Mouse (Mus musculus): ENCODE data around the gene Usp29.
"Not testable (repeated sequence)": the region's sequence is repeated elsewhere in the genome, so short reads cannot be mapped to it uniquely, and the experiment has no call there.

Usp29 gene

DNA sequence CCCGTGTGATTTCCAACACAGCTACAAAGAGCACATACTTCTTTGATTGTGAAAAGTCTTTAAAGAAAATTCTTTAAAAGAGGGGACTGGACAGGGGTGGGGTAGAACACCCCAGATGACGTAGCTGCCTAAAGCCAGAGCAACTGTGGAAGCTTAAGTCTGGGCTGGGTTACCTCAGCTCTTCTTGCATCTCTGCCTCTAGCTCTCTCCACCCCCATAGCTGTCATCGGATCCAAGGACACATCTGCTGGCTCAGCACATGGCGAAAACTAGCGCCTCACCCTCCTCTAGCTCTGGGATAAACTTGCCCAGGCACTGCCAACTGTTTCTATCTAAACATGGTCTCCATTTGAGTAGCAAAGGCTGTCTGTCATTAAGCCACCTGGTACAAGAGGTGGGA is 34.9 kb downstream of the Usp29 start:
- DNase-seq (ENCODE audit: low read depth), result no peak

DNA sequence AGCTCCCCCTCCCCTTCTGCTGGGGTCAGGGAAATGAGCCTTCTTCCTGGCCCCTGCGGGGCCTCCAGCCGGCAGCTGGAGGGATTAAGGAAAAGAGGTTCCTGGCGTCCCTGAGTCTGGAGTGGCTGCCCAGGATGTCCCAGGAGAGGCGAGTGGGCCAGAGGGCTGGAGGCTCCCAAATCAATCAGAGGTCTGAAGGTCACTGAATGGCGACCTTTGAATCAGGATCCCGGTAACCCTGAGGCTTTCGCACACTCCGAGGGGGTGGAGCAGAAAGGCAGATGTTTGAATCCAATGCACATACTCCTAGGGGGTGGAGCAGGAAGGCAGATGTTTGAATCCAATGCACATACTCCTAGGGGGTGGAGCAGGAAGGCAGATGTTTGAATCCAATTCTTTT is 39.9 kb downstream of the Usp29 start:
- DNase-seq (ENCODE audit: low read depth), result no peak

- not testable (repeated sequence) for DNase-seq (ENCODE audit: low read depth)
These were observed 43.6 kb downstream of the Usp29 start for GRCm38 (mm10) chr7:6773865-6774413.

DNA sequence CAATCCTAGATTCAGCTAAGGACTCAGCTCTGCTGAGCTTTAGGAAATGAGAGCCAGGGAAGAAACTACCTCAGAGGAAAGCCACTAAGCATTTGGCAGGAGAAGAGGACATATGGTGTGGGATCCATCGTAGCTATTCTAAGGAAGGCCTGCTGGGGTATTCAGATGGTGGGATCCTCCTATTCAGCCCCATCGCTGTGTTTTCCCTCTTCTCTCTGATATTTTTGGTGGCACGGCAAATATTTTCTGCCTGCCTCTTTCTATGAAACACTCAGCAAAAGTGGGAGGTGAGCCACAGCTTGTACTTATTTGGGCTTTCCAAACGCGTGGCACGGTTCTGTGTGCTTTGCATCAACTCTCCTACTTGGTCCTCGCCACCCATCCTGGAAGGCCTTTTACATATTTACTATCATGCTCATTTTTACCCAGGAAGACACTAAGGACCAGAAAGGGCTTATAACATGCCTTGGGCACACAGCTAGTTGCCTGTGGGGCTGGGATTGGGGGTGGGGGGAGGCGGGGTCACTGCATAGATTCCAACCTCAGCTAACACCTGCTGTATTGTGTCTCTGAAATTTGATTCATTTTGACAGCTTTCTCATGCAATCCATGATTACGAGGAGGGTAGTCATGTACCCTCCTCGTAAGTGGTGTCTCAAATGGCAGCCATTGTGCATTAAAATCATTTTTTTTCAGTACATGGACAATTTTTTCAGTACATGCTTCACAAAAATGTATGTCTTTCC is 46.1 kb downstream of the Usp29 start:
- no peak for DNase-seq (ENCODE audit: low read depth)

DNA sequence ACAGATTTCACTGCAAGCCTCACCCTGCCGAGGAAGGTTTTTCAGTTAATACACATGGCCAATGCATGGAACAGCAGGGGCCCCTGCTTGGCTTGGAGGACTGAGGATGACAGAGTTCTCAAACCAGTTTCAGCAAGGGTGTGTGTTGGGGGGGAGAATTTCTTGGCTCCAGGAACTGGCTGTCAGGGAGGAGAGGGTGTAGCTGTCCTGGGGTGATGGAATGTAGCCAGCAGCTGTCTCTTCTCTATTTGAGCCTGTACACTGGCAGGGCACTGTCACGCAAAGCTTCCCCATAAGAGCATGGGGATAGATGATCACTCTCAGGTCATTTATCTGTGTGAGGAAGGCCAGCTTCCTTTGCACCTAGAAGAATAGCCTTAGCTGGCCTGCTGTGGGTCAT is 46.7 kb downstream of the Usp29 start:
- DNase-seq (ENCODE audit: low read depth), result no peak

DNA sequence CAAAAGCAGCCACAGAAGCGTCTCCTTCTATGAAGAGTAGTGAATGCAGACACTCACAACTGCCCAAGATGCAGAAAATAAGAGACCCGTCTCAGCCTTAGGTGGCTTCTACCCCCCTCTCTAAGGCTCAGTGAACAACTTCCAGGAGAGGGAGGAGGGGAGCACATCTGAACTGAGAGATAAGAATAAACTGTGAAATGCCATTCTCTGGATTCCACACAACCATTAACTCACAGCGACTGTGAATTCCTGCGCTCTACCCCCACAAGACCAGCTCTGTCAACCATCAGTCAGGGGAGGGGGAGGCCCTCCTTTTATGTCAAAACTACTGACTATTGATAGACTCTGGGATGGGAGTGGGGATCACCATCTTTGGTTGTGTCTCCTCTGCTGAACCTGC is 47.3 kb downstream of the Usp29 start:
- no peak for DNase-seq (ENCODE audit: low read depth)

DNA sequence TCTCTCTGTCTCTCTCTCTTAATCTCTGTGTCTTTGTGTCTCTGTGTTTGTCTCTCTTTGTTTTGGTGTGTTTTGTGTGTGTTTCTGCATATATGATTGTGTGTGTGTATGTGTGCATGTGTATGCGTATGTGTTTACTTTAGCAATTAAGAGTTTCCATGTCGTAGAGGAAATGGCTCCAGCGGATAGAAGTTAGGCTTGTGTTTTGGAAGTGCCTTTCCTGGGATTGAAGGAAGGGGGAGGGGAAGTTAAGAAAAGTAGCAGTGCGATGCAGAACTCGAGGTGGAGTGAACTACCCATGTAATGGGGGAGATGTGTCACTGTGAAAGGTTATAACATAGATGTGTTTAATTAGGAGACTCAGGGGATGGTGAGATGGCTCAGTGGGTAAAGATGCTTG is 48.8 kb downstream of the Usp29 start:
- DNase-seq (ENCODE audit: low read depth), result no peak

DNA sequence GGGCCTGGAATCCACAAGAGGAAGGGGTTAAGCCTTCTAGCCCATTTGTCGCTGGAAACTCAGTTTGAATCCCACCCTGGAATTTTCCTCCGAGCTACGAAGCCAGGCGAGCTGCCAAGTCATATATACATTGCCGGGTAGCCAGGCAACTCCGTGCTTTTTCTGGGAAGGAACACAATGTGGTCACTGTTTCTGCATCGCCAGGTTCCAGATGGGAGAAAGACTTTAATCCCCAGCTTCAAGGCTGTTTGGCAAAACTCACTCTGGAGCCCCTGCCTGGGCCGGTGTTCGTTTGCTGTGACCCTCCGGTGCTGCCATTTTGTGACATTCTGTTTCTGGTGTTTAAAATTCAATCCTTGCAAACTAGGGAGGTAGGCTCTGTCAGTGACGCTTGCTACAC is 51.2 kb downstream of the Usp29 start:
- DNase-seq (ENCODE audit: low read depth), result no peak

DNA sequence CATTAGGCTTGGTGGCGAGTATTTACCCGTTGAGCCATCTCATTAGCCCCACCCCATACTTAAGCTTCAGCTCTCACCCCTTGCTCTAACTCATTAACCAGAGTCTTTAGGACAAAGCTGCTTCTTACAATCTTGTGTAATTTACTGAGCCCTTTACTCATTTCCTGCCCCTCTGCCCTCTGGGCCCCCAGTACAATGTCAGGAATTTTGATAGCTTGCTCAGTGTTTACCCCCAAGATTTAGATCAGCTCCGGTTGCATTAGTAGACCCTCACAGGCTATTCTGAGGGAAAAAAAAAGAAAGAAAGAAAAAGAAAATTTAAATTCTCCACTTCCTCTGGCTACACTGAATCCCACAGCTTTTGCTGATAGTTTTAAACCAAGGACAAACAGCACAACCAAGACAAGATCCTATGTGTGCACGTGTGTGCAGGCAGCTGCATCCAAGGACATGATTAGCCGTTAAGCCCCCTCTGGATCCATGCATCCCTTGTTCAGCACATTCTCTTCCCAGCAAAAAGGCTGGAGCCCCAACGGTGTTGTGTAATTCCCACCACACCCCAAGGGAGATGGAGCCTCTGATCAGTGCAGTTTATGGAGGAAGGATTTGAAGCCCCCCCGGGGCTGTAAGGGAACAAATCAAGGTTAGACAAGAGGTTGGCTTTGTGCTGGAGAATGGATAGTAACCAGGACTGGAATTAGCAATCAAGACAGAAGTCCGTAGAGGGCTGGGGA is 54.1 kb downstream of the Usp29 start:
- no peak for DNase-seq (ENCODE audit: low read depth)

GRCm38 (mm10) chr7:6787000-6787399 is 56.6 kb downstream of the Usp29 start:
- no peak for DNase-seq (ENCODE audit: low read depth)

DNA sequence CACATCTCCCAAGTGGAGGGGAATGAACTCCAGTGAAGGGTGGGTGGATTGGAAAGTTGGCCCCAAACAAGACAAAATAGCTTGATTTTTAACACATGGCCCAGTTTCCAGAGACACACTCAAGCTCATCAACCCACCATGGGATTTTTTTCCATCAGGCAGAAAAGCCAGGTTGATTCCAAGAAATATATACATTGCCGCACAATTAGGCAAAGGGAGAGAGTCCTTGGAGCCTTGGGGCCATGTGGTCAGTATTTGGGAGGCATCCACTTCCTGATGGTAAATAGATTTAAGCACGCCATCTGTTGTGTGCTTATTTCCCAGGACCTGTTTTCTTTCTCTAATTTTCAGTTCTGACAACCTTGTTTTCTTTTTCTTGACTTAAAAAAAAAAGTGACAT is 57.7 kb downstream of the Usp29 start:
- no peak for DNase-seq (ENCODE audit: low read depth)

GRCm38 (mm10) chr7:6791286-6792065 is 61.1 kb downstream of the Usp29 start:
- DNase-seq (ENCODE audit: low read depth), result no peak

DNA sequence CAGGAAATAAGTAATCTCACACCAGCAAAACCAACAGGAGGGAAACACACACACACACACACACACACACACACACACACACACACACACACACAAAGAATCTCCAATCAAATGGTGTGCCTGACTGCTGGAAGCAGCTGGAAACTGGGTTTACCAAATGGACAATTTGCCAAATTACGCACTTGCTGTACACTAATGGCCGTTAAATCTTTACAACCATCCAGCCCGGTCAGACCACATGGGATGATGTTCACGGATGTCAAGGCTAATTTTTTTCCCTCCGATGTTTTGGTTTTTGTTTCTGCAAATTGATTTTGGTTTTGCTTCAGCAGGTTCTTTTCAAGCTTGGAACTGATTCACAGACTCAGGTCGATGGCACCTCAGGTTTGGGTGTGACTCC is 62.9 kb downstream of the Usp29 start:
- no peak for DNase-seq (ENCODE audit: low read depth)

DNA sequence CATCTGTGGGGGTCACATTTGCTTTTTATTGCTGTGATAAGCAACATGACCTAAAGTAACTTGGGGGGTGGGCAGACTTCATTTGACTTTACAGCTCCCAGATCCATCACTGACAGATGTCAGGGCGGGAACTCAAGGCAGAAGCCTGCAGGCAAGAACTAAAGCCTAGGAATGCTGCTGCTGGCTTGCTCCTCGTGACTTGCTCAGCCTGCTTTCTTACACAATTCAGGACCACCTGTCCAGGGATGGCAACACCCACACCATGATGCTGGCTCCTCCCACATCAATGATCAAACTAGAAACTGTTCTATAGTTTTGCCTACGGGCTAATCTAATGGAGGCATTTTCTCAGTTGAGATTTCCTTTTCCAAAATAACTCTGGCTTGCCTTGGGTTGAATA is 63.4 kb downstream of the Usp29 start:
- no peak for DNase-seq (ENCODE audit: low read depth)

DNA sequence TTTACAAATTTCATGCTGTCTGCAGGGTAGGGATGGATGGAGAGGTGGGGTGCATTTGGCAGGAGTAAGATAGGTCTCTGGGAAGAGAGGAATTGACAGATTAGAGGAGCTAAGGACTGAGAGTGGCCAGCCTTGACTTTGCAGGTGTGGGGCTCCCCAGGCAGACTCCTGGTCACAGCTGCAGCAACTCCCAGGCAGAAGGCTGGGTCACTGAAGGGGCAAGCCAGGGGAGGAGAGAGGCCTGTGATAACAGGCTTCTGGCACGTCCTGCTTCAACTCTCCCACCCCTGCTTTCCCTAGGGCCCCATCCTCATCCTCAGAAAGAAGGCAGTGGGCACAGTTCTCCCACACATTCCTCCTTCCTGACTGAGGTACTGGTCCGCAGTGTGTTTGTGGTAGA is 67.0 kb downstream of the Usp29 start:
- DNase-seq (ENCODE audit: low read depth), result no peak

- no peak for DNase-seq (ENCODE audit: low read depth)
These were observed 68.9 kb downstream of the Usp29 start for GRCm38 (mm10) chr7:6799105-6799805.

- DNase-seq (ENCODE audit: low read depth), result no peak
These were observed 70.4 kb downstream of the Usp29 start for GRCm38 (mm10) chr7:6800586-6801441.

DNA sequence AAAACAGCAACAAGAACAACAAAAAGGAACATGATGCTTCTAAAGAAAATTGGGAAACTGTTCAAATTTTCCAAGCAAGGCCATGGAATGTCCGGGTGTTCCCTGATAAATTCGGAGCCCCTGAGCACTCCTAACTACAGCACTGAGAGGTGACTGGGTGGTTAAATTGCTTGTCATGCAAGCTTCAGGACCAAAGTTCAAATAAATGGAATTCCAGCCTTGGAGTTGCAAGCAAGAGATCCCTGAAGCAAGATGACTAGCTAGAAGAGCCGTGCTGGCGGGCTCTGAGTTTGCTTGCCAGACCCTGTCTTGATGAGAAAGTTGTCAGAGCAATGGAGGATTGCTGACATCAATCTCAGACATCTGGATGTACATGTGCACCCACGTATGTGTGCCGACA is 71.3 kb downstream of the Usp29 start:
- DNase-seq (ENCODE audit: low read depth), result no peak

GRCm38 (mm10) chr7:6810556-6810955 is 80.2 kb downstream of the Usp29 start:
- no peak for DNase-seq (ENCODE audit: low read depth)

- no peak for DNase-seq (ENCODE audit: low read depth)
These were observed 84.6 kb downstream of the Usp29 start for GRCm38 (mm10) chr7:6814971-6815370.
